Mouse (Mus musculus) neural tube, embryonic 14.5 days (tissue): ENCODE data around the gene Fshb. TPM values are rescaled to one million over a fixed set of nuclear protein-coding genes. Genes with fewer than 3 reads are reported as not detected.

Experiments
- ATAC-seq: fragments of 200-750 bp; cut with Nextera tagmentation; 2 replicates; pipeline ENCODE4 v1.8.0; 2017; ENCODE audit warnings: low read depth, mild to moderate bottlenecking, moderate TSS enrichment, moderate library complexity
- H3K27ac ChIP-seq: fragments of 300-500 bp; sonication (generic); 2 replicates; pipeline ENCODE4 v1.5.1; 2014; ENCODE audit warnings: low read depth, mild to moderate bottlenecking, control low read depth, low read length, moderate library complexity, mixed read lengths
- H3K27me3 ChIP-seq: fragments of 300-500 bp; sonication (generic); 2 replicates; pipeline ENCODE4 v1.6.1; 2014; ENCODE audit warnings: low read length; ENCODE audit not compliant: control insufficient read depth, insufficient read depth
- H3K36me3 ChIP-seq: fragments of 300-500 bp; sonication (generic); 2 replicates; pipeline ENCODE4 v1.6.1; 2014; ENCODE audit warnings: low read length, mixed read lengths; ENCODE audit not compliant: control insufficient read depth, insufficient read depth
- H3K4me1 ChIP-seq: fragments of 300-500 bp; sonication (generic); 2 replicates; pipeline ENCODE4 v1.6.1; 2014; ENCODE audit warnings: low read length; ENCODE audit not compliant: control insufficient read depth, insufficient read depth
- H3K4me2 ChIP-seq: fragments of 300-500 bp; sonication (generic); 2 replicates; pipeline ENCODE4 v1.6.1; 2014; ENCODE audit warnings: mild to moderate bottlenecking, low read depth, low read length, control low read depth
- H3K4me3 ChIP-seq: fragments of 300-500 bp; sonication (generic); 2 replicates; pipeline ENCODE4 v1.5.1; 2014; ENCODE audit warnings: low read depth, low read length, control low read depth, mixed read lengths
- H3K9ac ChIP-seq: fragments of 300-500 bp; sonication (generic); replicated peaks from 2 replicates; pipeline ENCODE4 v1.6.1; 2014; ENCODE audit warnings: low read depth, mild to moderate bottlenecking, control low read depth, low read length, mixed read lengths
- H3K9me3 ChIP-seq: fragments of 300-500 bp; sonication (generic); 2 replicates; pipeline ENCODE4 v1.6.1; 2016; ENCODE audit warnings: low read length; ENCODE audit not compliant: control insufficient read depth
- WGBS: fragments of 180-500 bp; shearing (Covaris S2); extraction: QIAGEN DNeasy Blood & Tissue Kit; methylation state at CpG from one replicate; pipeline ENCODE4 v1.1.7; 2014; 5-methylcytosine and 5-hydroxymethylcytosine counted together
- polyA plus RNA-seq: library from polyadenylated mRNA; unstranded; fragments of >200 nt; fragmentation: Nextera tagmentation; extraction: Ambion mirVana; gene quantifications from 2 replicates; pipeline ENCODE4 v1.2.1, GENCODE M21; 2014

Fshb gene
- polyA plus RNA-seq = not detected in 2 replicates

DNA sequence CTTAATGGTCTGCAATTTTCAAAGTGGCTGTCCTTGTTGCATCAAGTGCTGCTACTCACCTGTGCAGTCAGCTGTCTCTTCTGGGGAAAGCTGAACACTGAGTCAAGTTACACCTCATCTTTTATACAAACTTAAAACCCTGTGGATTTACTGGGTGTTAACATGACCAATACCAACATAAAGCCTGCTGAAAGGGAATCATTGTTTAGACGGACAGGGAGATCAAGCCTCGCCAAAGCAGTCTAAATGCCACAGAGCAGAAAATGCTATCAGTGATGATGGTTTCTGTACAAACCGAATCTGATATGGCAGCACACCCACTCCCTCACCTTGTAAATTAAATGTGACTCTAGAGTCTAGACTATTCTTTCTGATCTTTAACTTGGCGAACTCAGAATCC, at the start of gene Fshb:
Gene Fshb (minus strand): TSS at position 101 of the 400 bp plus-strand sequence.
- Histone ChIP-seq H3K4me3 (no peak within 1 kb of the TSS), H3K4me2 (no peak within 1 kb of the TSS), H3K36me3 (no peaks in the 10 kb centered on the region), H3K9me3 (no peaks in the 10 kb centered on the region), H3K9ac (no peak within 1 kb of the TSS), H3K27me3 (no peaks in the 10 kb centered on the region), H3K4me1 (no peaks in the 10 kb centered on the region), H3K27ac (no peak within 1 kb of the TSS)
- 82% methylated on average over 4 of the region's 4 CpGs for WGBS
- ATAC-seq = no peak

DNA sequence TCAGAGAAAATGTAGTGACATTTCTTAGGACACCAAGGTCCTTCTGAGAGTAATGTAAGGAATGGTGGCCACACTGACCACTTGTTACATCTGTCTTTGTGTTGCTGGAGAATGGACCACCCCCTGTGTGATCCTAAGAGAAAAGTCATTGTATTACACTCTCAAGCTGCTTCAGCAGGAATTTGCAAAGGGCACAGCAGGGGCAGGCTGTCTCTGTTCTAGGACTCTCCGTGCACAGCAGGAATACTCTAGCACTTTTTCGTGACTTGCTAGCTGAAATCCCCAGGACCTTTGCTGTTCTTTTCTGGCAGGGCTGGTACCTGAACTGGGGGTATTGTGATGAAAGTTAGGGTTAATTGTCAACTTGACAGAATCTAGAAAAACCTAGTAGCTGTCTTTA, 24.8 kb upstream of the Fshb start:
- 4% methylated on average over 2 of the region's 2 CpGs for WGBS
- no peak overlapping the region for H3K4me3 ChIP-seq
- no peaks in the 10 kb centered on the region for H3K9me3 ChIP-seq

DNA sequence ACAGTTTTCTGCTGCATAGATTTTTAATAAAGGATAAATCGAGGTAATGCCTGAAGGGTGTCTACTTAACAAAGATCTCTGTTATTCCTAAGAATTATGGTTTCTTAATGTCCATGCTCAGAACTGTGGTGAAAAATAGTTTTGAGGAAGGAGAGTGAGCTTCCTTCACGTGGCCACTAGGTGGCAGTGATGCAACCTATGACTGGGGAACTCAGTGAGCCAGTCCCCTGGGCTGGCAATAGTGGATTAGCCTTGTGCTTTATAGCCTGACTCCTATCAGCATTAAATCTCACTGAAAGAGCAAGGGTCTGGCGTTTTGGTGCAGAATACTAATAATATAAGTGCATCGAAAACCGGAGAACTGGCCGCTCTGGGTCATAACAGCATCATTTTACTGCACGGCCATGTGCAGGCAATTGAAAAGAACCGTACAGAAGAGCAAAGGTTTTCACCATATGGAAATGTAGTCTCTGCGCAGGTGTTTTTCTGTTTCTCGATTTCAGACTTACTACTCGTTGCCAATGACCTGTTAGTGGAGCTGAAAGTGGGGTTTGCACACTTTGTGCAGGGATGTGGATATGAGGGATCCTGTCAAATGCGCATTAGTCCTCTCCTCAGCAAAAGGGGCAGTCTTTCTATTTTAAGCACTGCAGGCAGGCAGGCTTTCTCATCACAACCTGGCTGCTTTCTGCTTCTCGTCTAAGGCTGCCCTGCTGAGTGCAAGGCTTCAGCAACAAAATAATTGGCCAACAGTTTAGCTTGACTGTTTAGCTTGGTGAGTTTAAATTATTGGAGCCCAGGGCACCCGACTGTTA, 23.8 kb upstream of the Fshb start:
- Histone ChIP-seq H3K4me1 (no peaks in the 10 kb centered on the region), H3K9me3 (no peaks in the 10 kb centered on the region), H3K27me3 (no peaks in the 10 kb centered on the region), H3K9ac (no peak overlapping the region), H3K36me3 (no peaks in the 10 kb centered on the region), H3K4me3 (no peak overlapping the region), H3K4me2 (no peak overlapping the region), H3K27ac (peak overlapping the region; percentile 62; the same call in 1 of the 2 replicates)
- peak; percentile 77 for ATAC-seq
- WGBS = 44% methylated on average over 14 of the region's 14 CpGs

More for the DNA sequence above, 24.8 kb upstream of the Fshb start:
- H3K4me2 ChIP-seq = no peak overlapping the region
- no peaks in the 10 kb centered on the region for H3K27me3 ChIP-seq
- H3K9ac ChIP-seq = no peak overlapping the region
- no peak overlapping the region for H3K27ac ChIP-seq
- H3K36me3 ChIP-seq = no peaks in the 10 kb centered on the region
- H3K4me1 ChIP-seq = no peaks in the 10 kb centered on the region
- ATAC-seq = peak; percentile 24; the same call in 1 of the 2 replicates

DNA sequence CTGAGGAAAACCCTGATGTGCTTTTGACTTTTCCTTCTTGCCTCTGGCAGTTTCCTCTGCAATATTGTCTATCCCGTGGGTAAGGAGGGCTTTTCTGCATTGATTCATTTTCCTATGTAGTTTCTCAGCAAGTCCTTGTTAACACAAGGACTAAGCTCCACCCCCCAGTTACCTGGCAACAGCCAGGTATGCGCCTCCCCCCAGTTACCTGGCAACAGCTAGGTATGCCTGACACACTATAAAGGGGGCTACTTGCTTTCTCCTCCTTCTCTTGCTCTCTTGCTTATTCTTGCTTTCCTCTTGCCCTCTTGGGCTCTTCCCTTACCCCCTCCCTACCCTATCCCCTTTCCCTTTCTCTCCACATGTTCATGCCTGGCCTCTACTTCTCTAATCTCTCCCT, 3.8 kb upstream of the Fshb start:
- Histone ChIP-seq H3K9me3 (no peaks in the 10 kb centered on the region), H3K4me3 (no peak overlapping the region), H3K27me3 (no peaks in the 10 kb centered on the region), H3K4me1 (no peaks in the 10 kb centered on the region), H3K4me2 (no peak overlapping the region), H3K36me3 (no peaks in the 10 kb centered on the region), H3K27ac (no peak overlapping the region), H3K9ac (no peak overlapping the region)
- no peak for ATAC-seq
- whole genome bisulfite sequencing = 53% methylated on average over 2 of the region's 2 CpGs

DNA sequence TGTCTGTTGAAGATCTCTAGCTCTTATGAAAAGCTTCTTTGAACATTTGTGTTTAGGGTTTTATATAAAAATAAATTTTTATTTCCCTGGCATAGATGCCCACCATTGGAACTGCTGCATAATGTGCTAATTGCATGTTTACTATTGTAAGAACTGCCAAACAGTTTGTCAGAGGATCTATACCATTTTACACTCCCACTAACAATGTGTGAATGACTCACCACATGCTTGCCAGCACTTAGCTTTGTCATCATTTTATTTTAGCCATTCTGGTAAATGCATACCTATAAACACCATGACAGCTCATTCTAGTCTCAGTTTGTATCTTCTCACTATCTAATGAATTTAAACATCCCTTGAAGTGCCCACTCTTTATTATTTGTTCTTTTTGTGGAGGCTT, 13.5 kb downstream of the Fshb start:
- H3K4me2 ChIP-seq = no peak overlapping the region
- no peaks in the 10 kb centered on the region for H3K9me3 ChIP-seq
- H3K27ac ChIP-seq = no peak overlapping the region
- no peak overlapping the region for H3K9ac ChIP-seq
- no peak overlapping the region for H3K4me3 ChIP-seq
- no peaks in the 10 kb centered on the region for H3K36me3 ChIP-seq
- no peaks in the 10 kb centered on the region for H3K4me1 ChIP-seq
- ATAC-seq = no peak
- no peaks in the 10 kb centered on the region for H3K27me3 ChIP-seq

DNA sequence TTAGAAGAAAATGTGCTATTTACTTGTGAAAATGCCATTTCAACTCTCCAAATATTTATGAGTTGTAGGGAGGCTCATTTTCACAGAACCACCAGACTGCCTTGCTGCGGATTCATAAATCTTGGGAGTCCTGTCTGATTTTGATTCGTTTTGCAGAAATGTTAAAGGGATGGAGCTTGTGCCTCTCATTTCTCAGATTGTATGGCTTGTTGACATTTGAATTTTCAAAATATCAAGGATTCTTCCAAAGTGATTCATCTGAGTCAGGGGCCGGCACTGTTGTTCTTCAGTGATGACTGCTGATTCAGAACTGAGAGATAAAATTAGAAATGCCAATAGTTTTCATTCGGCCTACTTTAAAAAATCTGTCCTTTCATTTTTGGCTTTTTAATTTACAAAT, 18.6 kb downstream of the Fshb start:
- WGBS = 81% methylated on average over 4 of the region's 4 CpGs
- no peak for ATAC-seq
- Histone ChIP-seq H3K9ac (no peak overlapping the region), H3K4me1 (no peaks in the 10 kb centered on the region), H3K4me3 (no peak overlapping the region), H3K4me2 (no peak overlapping the region), H3K27me3 (no peaks in the 10 kb centered on the region), H3K36me3 (no peaks in the 10 kb centered on the region), H3K9me3 (no peaks in the 10 kb centered on the region), H3K27ac (no peak overlapping the region)

DNA sequence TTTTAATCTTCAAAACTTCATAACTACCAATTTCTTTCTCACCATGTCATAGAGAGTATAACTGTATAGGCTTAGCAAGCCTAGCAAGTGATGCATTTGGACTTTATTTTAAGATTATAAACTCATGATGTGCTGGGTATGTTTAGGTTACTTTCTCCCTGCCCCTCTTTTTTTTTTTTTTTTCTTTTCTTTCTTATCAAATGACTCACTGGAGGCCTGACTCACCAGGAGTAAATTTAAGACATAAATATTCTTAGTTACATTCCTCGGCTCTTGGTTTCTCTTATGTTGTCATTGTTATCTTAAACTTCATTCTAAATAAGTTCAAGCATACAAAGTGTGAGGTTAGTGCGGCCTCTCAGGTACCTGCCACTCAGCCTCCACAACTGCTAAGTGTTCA, 23.5 kb downstream of the Fshb start:
- Histone ChIP-seq H3K9ac (no peak overlapping the region), H3K36me3 (no peaks in the 10 kb centered on the region), H3K27me3 (no peaks in the 10 kb centered on the region), H3K27ac (no peak overlapping the region), H3K9me3 (no peaks in the 10 kb centered on the region), H3K4me1 (no peaks in the 10 kb centered on the region), H3K4me3 (no peak overlapping the region), H3K4me2 (no peak overlapping the region)
- no peak for ATAC-seq
- WGBS = 85% methylated on average over 2 of the region's 2 CpGs

DNA sequence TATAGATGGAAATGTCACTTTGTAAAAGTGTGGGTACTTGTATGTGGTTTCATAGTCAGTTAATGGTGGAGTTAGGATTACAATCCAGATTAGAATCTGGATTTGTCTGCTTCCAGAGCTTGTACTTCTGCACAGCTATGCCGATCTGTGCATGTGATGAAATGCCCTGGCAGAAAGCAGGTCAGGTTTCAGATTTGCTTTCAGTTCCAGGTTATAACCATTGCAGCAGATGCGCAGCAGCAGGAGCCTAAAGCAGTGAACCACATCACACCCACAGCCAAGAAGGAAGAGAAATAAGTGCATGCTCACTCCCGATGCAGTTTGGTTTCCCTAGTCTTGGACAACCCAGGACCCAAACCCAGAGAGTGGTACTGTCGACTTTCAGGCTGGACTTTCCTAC, 34.8 kb downstream of the Fshb start:
- no peaks in the 10 kb centered on the region for H3K27me3 ChIP-seq
- no peaks in the 10 kb centered on the region for H3K36me3 ChIP-seq
- no peaks in the 10 kb centered on the region for H3K9me3 ChIP-seq
- no peak for ATAC-seq
- H3K4me1 ChIP-seq = no peaks in the 10 kb centered on the region
- WGBS = 82% methylated on average over 4 of the region's 4 CpGs
- no peak overlapping the region for H3K27ac ChIP-seq
- no peak overlapping the region for H3K4me3 ChIP-seq
- H3K9ac ChIP-seq = no peak overlapping the region
- H3K4me2 ChIP-seq = no peak overlapping the region

DNA sequence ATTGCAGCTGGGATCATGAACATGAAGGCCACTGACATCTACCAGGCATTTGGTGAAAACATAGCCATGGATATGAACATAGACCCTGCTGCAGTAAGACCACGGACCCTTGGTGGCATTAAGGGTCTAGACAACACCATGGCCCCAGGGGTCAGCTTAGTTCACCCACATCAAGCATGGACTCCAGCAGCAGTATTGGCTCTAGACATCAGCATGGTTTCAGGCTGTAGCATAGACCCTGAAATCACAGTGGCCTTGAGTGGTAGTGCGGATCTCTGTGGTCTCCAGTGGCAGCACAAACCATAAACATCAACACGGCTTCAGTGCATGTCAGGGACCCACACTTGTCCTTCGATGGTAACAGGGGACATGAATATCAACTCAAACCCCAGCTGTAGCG, 36.7 kb downstream of the Fshb start:
- Histone ChIP-seq H3K9ac (no peak overlapping the region), H3K4me2 (no peak overlapping the region), H3K4me1 (no peaks in the 10 kb centered on the region), H3K36me3 (no peaks in the 10 kb centered on the region), H3K27ac (no peak overlapping the region), H3K4me3 (no peak overlapping the region), H3K27me3 (no peaks in the 10 kb centered on the region), H3K9me3 (no peaks in the 10 kb centered on the region)
- no peak for ATAC-seq
- WGBS = 94% methylated on average over 5 of the region's 5 CpGs
